Mouse (Mus musculus): ENCODE results near the gene Tmem132b. TPM values are rescaled to one million over a fixed set of nuclear protein-coding genes. Genes with fewer than 3 reads are reported as not detected.

Tmem132b gene
- total and polyA plus RNA-seq, 3 experiments: not detected

GRCm38 (mm10) chr5:125555732-125556131 is 24.2 kb downstream of the Tmem132b start:
- no peak for DNase-seq (ENCODE audit: extremely low read depth)
- peaks cover 66% of the 10 kb centered on the region for H3K27me3 ChIP-seq (replicated peaks)
- H3K9me3 ChIP-seq (replicated peaks; ENCODE audit: low read length): peaks cover 5% of the 10 kb centered on the region
- no peaks in the 10 kb centered on the region for H3K36me3 ChIP-seq (replicated peaks in 1 of 2; ENCODE audit: control insufficient read depth in 1 of 2, insufficient read depth in 1 of 2, low read length in 1 of 2)
- no peak overlapping the region for H3K4me2 ChIP-seq (ENCODE audit: insufficient read depth, low read depth, poor library complexity, severe bottlenecking)
- in situ Hi-C loops (cut with MboI; ENCODE audit: low pct_ligation_motif_present, low pct_unique_long_range_greater_than_20kb, low sequenced_read_pairs) (no loop called here), dilution Hi-C loops (cut with MboI; ENCODE audit: extremely low pct_ligation_motif_present, extremely low pct_unique_long_range_greater_than_20kb, low sequenced_read_pairs) (no loop called here)
- TF ChIP-seq ZC3H11A (IDR thresholded peaks at IDR 0.05; ENCODE audit: low read depth, low read length): no peak
- no peak for TF ChIP-seq MYC (IDR thresholded peaks at IDR 0.05; ENCODE audit: low read depth, low read length)
- no peak for TF ChIP-seq MAFK (IDR thresholded peaks at IDR 0.05; ENCODE audit: insufficient replicate concordance, low read length)
- no peak for TF ChIP-seq CTCF (conservative IDR thresholded peaks at IDR 0.05 in 1 of 2, IDR thresholded peaks at IDR 0.05 in 1 of 2; ENCODE audit: low read depth in 2 of 2, low read length in 2 of 2)
- no peak for TF ChIP-seq GABPA (IDR thresholded peaks at IDR 0.05; ENCODE audit: insufficient replicate concordance, low read depth, low read length)
- TF ChIP-seq ZNF384 (IDR thresholded peaks at IDR 0.05; ENCODE audit: low read depth, low read length): no peak
- no peak for TF ChIP-seq USF2 (conservative IDR thresholded peaks at IDR 0.05; ENCODE audit: low read depth, low read length)
- TF ChIP-seq CHD1 (IDR thresholded peaks at IDR 0.05; ENCODE audit: low read depth, low read length): no peak
- TF ChIP-seq E2F4 (IDR thresholded peaks at IDR 0.05; ENCODE audit: insufficient replicate concordance, low read depth, low read length): no peak
- TF ChIP-seq SIN3A (IDR thresholded peaks at IDR 0.05; ENCODE audit: low read length): no peak
- no peak for TF ChIP-seq NELFE (IDR thresholded peaks at IDR 0.05; ENCODE audit: low read depth, low read length)
- no peak for TF ChIP-seq RCOR1 (conservative IDR thresholded peaks at IDR 0.05; ENCODE audit: low read depth, low read length)
- no peak for TF ChIP-seq NRF1 (IDR thresholded peaks at IDR 0.05; ENCODE audit: low read depth, low read length)
- no peak for TF ChIP-seq ETS1 (conservative IDR thresholded peaks at IDR 0.05; ENCODE audit: low read depth, low read length)
- no peak for TF ChIP-seq IRF4 (IDR thresholded peaks at IDR 0.05; ENCODE audit: low read depth, low read length)
- H3K27ac ChIP-seq (ENCODE audit: insufficient read depth, low read depth): no peak overlapping the region
- H3K4me3 ChIP-seq (replicated peaks in 1 of 3; ENCODE audit: low read depth in 2 of 3, low read length in 2 of 3, poor library complexity in 1 of 3): no peak overlapping the region
- H3K79me2 ChIP-seq (replicated peaks; ENCODE audit: control insufficient read depth, extremely low read depth, insufficient read depth, poor library complexity, severe bottlenecking): no peaks in the 10 kb centered on the region
- H3K9ac ChIP-seq (ENCODE audit: insufficient read depth, low read depth): no peak overlapping the region
- no peaks in the 10 kb centered on the region for H3K4me1 ChIP-seq (ENCODE audit: control insufficient read depth in 1 of 2, insufficient read depth in 2 of 2)

DNA sequence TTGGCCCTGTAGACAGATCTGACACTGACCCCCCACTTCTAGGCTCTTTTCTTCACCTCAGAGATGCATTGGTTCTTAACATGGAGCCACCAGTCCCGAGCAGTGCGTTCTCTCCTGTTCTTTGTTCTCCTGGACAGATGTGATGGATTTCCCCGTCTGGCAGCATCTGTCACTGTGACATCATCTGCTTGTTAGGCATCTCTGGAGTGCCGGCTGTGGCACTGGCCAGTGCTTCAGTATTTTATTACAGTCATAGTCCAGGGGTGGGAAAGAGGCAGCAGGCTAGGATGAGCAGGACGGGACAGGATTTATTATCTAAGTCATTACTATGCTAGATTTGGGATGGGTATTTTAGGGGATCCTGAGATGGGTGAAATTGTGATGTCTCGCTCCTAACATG is 31.9 kb downstream of the Tmem132b start:
- DNase-seq (ENCODE audit: extremely low read depth): no peak
- H3K9ac ChIP-seq (ENCODE audit: insufficient read depth, low read depth): no peak overlapping the region
- H3K4me3 ChIP-seq (replicated peaks in 1 of 3; ENCODE audit: low read depth in 2 of 3, low read length in 2 of 3, poor library complexity in 1 of 3): no peak overlapping the region
- in situ Hi-C loops (cut with MboI; ENCODE audit: low pct_ligation_motif_present, low pct_unique_long_range_greater_than_20kb, low sequenced_read_pairs): no loop called here
- H3K4me1 ChIP-seq (ENCODE audit: control insufficient read depth in 1 of 2, insufficient read depth in 2 of 2): no peaks in the 10 kb centered on the region
- H3K4me2 ChIP-seq (ENCODE audit: insufficient read depth, low read depth, poor library complexity, severe bottlenecking): no peak overlapping the region
- TF ChIP-seq POLR2AphosphoS2 (IDR thresholded peaks at IDR 0.05; ENCODE audit: low read depth, low read length) (no peak), JUND (conservative IDR thresholded peaks at IDR 0.05; ENCODE audit: low read depth, low read length) (no peak), TCF12 (IDR thresholded peaks at IDR 0.05; ENCODE audit: low read depth, low read length) (no peak), UBTF (IDR thresholded peaks at IDR 0.05; ENCODE audit: low read depth, low read length) (no peak), CTCF (conservative IDR thresholded peaks at IDR 0.05 in 1 of 2, IDR thresholded peaks at IDR 0.05 in 1 of 2; ENCODE audit: low read depth in 2 of 2, low read length in 2 of 2) (no peak), RAD21 (IDR thresholded peaks at IDR 0.05; ENCODE audit: low read depth, low read length) (no peak), E2F4 (IDR thresholded peaks at IDR 0.05; ENCODE audit: insufficient replicate concordance, low read depth, low read length) (no peak), CHD2 (IDR thresholded peaks at IDR 0.05; ENCODE audit: low read length) (no peak)
- no peak overlapping the region for H3K27ac ChIP-seq (ENCODE audit: insufficient read depth, low read depth)
- dilution Hi-C loops (cut with MboI; ENCODE audit: extremely low pct_ligation_motif_present, extremely low pct_unique_long_range_greater_than_20kb, low sequenced_read_pairs): no loop called here
- H3K27me3 ChIP-seq (replicated peaks): peaks cover 27% of the 10 kb centered on the region
- H3K79me2 ChIP-seq (replicated peaks; ENCODE audit: control insufficient read depth, extremely low read depth, insufficient read depth, poor library complexity, severe bottlenecking): no peaks in the 10 kb centered on the region
- H3K36me3 ChIP-seq (replicated peaks in 1 of 2; ENCODE audit: control insufficient read depth in 1 of 2, insufficient read depth in 1 of 2, low read length in 1 of 2): no peaks in the 10 kb centered on the region
- peaks cover 24% of the 10 kb centered on the region for H3K9me3 ChIP-seq (replicated peaks; ENCODE audit: low read length)
